Mouse (Mus musculus): Measurements from ENCODE around the gene Khnyn.
A peak's percentile ranks its signal among the peaks of the same experiment; 100 is the strongest.

Khnyn gene

GRCm38 (mm10) chr14:55884713-55885113 is at the start of gene Khnyn:
Gene Khnyn (plus strand): TSS chr14:55884947.
- peak; percentile 93 for DNase-seq (ENCODE audit: low spot score)

GRCm38 (mm10) chr14:55838312-55838711 is 46.4 kb upstream of the Khnyn start:
- no peak for DNase-seq (ENCODE audit: low spot score)

GRCm38 (mm10) chr14:55838740-55839139 is 46.0 kb upstream of the Khnyn start:
- no peak for DNase-seq (ENCODE audit: low spot score)

- no peak for DNase-seq (ENCODE audit: low spot score)
Observed at GRCm38 (mm10) chr14:55840853-55841366, 43.8 kb upstream of the Khnyn start.

- no peak for DNase-seq (ENCODE audit: low spot score)
Observed at GRCm38 (mm10) chr14:55842794-55843193, 42.0 kb upstream of the Khnyn start.

DNA sequence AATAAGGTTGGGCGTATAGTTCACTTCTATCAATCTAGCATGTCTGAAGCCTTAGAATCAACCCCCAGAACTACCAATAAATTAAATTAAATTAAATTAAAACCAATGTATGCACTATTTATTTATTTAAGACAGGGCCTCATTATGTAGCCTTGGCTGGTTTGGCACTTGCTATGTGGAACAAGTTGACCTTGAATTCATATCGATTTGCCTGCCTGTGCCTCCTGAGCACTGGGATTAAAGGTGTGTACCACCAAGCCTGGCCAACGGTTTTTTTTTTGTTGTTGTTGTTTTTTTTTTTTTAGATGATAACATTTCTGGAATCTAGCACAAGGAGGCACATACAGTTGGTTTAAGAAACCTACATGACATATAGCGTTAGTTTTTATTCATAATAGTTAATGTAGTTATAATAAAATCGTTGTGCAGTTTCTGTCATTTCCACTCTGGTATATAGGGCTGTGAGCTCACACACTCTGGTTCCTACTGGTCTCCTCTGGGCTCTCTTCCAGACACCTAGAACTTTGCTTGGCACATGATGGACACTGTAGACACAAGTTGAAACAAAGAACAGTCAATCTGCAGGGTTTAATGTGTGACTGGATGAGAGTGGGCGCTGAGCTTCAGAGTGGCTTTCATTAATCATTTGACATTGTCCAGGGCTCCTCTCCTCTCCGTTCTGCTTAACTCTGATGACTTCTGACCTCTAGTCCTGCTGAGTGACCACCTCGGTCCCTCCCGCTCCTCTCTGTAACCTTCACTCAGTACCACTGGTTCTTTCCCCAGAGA is 39.0 kb upstream of the Khnyn start:
- no peak for DNase-seq (ENCODE audit: low spot score)

- DNase-seq (ENCODE audit: low spot score) = no peak
Observed at GRCm38 (mm10) chr14:55850885-55851284, 33.9 kb upstream of the Khnyn start.

- peak; percentile 17 for DNase-seq (ENCODE audit: low spot score)
Observed at GRCm38 (mm10) chr14:55852646-55853551, 31.8 kb upstream of the Khnyn start.

DNA sequence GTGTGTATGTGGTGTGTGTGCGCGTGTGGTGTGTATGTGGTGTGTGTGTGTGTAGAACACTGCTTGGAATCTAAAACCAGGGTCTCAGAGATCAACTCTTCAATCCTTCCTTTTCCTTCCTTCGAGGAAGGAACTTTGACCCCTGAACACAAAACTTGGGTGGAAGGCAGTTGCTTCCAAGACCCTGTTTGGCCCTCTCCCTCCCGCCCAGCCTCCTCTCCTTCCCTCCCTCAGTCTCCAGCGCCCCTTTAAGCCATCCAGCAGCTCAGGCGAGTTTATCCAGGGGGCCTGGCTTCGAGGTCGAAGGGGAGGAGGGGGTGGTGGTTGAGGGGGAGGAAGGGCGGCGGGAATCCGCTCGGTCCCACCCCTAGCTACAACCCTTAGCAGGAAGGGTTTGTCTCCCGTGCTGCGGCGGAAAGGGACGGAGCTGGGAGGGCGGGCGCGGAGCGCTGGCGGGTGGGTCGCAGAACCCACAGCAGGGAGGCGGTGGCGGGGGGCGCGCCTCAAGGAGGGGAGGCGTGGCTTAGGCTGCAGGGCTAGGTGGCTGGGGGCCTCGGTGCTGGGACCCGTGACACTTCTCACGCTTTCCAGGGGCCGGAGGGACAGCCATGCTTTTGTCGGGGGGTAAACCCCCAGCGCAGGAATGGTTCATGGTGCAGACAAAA is 31.0 kb upstream of the Khnyn start, which contains the start of gene Nynrin:
Gene Nynrin, plus strand, starts transcription at position 390 of the 665 bp plus-strand sequence.
- peak; percentile 48 for DNase-seq (ENCODE audit: low spot score)

DNA sequence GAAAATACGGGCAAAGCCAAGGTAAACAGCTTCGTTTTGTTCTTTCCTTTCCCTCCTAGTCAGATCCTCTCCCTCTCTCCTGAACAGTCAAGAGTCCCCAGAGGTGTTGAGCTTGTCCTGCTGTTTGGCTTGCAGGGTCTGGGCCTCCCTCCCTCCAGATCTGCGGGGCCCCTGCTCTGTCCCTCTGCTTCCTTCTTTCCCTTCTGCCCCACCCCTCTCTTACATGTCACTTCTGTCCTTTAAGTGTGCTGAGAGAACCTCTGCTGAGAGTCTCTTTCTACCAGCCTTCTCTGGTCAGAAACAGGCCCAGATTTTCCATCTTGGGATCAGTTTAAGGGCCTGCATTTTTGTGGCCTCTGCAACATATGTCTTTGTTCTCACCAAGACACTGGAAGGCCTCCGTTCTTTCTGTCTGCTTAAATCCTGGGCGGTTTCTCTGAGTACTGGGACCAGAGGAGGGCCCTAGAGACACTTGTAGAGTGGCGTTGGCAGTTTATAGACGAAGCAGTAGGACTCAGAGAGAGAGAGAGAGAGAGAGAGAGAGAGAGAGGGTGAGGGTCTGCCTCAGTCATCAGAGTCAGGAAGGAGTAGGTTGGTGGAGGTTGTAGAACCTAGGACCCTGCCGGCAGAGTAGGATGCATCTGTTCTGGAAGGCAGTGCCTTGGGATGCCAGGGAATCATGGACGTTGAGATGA is 30.2 kb upstream of the Khnyn start:
- DNase-seq (ENCODE audit: low spot score) = peak; percentile 25

DNA sequence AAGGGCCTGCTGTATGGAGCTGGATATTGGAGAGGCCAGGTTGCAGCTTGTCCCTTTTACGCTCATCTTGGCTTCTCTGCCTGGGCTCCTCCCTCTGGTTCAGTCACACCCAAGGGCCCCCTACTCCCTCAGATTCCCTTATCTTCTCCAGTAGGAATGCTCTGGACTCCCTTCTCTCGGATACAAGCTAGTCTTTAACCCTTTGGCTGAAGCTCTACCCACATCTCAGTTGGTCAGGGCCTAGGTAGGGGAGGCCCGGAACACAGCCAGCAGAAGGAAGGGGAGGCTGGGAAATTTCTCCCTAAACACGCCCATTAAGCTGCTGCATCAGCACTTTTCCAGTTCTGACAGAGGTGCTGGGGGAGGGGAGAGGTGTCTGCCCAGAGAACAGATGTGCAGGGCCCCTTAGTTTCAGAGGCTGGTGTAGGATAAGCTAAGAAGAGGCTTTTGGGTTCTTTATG is 29.6 kb upstream of the Khnyn start:
- DNase-seq (ENCODE audit: low spot score) = peak; percentile 51

GRCm38 (mm10) chr14:55857588-55857987 is 27.2 kb upstream of the Khnyn start:
- DNase-seq (ENCODE audit: low spot score) = no peak

GRCm38 (mm10) chr14:55862186-55862585 is 22.6 kb upstream of the Khnyn start:
- no peak for DNase-seq (ENCODE audit: low spot score)

DNA sequence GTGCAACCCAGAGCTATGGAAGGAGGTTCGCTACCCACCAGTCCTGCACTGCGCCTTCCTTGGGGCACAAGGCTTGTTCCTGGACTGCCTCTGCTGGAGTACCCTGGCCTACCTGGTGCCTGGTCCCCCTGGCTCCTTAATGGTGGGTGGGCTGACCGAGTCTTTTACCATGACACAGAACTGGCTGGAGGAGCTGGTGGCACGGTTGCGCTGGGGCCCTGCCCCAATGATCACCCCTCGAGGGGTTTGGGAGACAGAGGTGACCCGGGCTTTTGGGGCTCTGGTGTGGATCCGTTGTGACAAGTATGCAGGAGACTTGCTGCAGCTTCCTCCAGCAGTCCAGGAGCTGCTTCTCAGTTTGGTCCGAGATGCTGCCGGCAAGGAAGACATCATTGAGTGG is 21.8 kb upstream of the Khnyn start:
- DNase-seq (ENCODE audit: low spot score) = no peak

DNA sequence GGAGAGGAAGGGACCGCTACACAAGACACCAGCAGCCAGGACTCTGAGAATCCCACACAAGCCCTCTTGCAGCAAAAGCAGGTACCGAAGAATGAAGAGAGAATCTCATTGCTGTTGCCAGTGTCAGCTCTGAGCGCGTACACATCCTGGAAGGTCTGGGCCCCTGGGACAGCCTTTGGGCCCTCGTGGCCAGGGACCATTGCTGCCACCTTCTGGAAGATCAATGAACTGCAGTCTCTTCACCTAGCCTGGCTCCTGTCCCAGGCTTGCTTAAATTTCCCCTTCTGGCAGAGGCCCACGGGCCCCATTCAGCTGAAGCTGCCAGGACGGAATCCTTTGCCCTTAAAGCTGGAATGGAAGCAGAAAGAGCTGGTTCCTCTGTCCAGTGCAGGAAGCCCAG is 21.0 kb upstream of the Khnyn start:
- DNase-seq (ENCODE audit: low spot score) = peak; percentile 77

DNA sequence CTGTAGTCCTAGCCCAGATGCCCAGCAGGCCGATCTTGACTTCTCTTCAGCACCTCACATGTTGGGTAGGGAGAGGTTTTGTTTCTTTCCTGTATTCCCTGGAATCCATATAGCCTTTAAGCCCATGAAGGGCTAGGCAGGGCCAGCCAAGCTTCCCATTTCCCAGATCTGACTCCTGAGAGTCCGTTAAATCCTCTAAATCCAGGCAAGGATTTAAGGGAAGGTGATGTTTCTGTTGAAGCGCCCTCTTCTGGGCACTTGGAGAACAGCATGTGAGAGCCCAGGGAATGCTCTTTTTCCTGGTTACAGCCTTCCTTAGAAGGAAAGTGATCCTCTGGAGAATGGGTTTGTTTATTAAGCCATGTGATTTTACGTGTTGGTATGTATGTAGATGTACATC is 17.8 kb upstream of the Khnyn start:
- peak; percentile 71 for DNase-seq (ENCODE audit: low spot score)

- DNase-seq (ENCODE audit: low spot score) = no peak
Observed at GRCm38 (mm10) chr14:55868230-55869026, 16.3 kb upstream of the Khnyn start.

DNA sequence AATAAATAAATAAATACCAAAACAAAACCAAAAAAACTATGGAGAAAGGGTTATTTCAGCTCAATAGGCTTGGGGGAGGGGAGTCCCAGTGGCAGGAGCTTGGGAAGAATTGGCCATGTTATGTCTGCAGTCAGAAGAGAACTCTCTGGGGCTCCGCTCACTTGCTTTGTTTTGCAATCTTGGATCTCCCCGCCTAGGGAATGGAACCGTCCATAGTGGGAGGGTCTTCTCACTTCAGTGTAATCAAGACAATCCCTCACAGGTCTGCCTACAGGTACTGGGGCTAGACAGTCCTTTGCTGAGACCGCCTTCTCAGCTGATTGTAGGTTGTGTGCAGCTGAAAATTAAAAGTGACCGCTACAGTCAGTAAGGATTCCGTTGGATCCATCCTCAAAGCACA is 15.2 kb upstream of the Khnyn start:
- no peak for DNase-seq (ENCODE audit: low spot score)

DNA sequence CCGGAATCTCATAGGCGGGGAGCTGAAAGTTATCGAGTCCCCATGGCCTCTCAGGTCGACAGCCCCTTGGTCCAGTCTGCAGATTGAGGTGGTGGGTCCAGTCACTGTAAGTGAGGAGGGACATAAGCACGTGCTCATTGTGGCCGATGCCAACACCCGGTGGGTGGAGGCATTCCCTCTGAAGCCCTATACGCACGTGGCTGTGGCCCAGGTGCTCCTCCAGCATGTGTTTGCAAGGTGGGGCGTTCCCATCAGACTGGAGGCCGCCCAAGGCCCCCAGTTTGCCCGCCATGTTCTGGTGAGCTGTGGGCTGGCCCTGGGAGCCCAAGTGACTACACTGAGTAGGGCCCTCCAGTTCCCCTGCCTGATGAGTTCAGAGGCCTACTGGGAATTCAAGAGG is 12.7 kb upstream of the Khnyn start:
- DNase-seq (ENCODE audit: low spot score) = no peak

DNA sequence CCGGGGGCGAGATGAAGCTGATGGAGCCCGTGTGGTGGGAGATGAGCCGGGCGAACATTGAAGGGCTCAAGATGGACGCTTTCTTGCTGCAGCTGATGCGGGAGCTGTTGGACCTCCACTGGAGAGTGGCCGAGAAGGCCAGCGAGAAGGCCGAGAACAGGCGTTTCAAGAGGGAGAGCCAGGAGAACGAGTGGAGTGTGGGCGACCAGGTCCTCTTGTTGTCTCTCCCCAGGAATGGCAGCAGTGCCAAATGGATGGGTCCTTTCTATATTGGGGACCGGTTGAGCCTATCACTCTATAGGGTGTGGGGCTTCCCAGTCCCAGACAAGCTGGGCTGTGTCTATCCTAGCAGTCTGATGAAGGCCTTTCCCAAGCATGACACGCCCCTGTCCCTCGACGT is 12.2 kb upstream of the Khnyn start:
- DNase-seq (ENCODE audit: low spot score) = no peak
